ENCODE assay signal across 29 mouse cellular contexts in the genomic region with DNA sequence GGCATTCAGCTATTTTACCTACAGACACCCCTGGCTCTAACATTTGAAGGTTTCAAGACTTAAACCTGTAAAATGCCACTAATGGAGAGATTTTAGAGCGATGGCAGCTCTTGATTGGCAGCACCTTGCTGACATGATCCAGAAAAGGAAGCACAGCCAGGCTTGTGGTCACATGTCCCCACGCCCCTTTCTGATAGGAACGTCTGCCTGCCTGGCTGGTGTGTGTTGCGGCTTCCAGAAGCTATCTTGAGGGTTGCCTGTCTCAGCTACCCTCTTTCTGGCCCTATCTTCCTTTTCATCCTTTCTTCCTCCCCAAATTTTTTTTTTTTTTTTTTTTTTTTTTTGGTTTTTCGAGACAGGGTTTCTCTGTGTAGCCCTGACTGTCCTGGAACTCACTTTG.
DNase-seq lines count a peak whose midpoint lies in the region; ATAC-seq and TF ChIP-seq lines count a peak whose summit lies in the region.
"Had no signal": no experiment of that assay in that cellular context is flagged by ENCODE, and none has a peak within 500 bp of the region (broad histone marks: within the 10 kb centered on the region; RNA-seq: fewer than 3 reads in every experiment).

No protein-coding gene starts in this region.

- no peak overlapping the region for H3K27ac ChIP-seq in MEL (ENCODE audit: control insufficient read depth, low read depth, low read length)
- H3K27ac ChIP-seq in liver, embryonic 14.5 days: no peak overlapping the region
- H3K27ac ChIP-seq in intestine, embryonic 15.5 days: no peak overlapping the region
- H3K27ac ChIP-seq: forebrain, embryonic 15.5 days; kidney, postnatal 0 days; midbrain, embryonic 12.5 days; neural tube, embryonic 13.5 days; stomach, embryonic 15.5 days had no signal

- H3K4me2 ChIP-seq in liver, embryonic 14.5 days (ENCODE audit: low read depth): no peak overlapping the region
- no peak overlapping the region for H3K4me2 ChIP-seq in intestine, embryonic 15.5 days (replicated peaks)
- H3K4me2 ChIP-seq: forebrain, embryonic 15.5 days; midbrain, embryonic 12.5 days; neural tube, embryonic 13.5 days; stomach, embryonic 15.5 days had no signal

- 15% methylated on average over 4 of the region's 5 CpGs for WGBS in liver, embryonic 14.5 days (ENCODE audit: insufficient replicate concordance)
- 71% methylated on average over 5 of the region's 5 CpGs for WGBS in intestine, embryonic 15.5 days

- no peak overlapping the region for H3K4me3 ChIP-seq in MEL (ENCODE audit: control insufficient read depth in 1 of 2, insufficient read depth in 1 of 2, low read depth in 2 of 2, low read length in 2 of 2)
- no peak overlapping the region for H3K4me3 ChIP-seq in liver, embryonic 14.5 days (ENCODE audit: insufficient read depth in 1 of 2, low read depth in 2 of 2, low read length in 2 of 2)
- no peak overlapping the region for H3K4me3 ChIP-seq in intestine, embryonic 15.5 days (replicated peaks)
- H3K4me3 ChIP-seq: forebrain, embryonic 15.5 days; midbrain, embryonic 12.5 days; myocyte; neural tube, embryonic 13.5 days; stomach, embryonic 15.5 days had no signal

- peak; percentile 37 for DNase-seq in MEL (ENCODE audit: low read depth, low spot score)
- no peak for DNase-seq in liver, embryonic 14.5 days (ENCODE audit: low read depth in 3 of 3, low spot score in 3 of 3)
- DNase-seq in naive thymus-derived CD4-positive, alpha-beta T cell, adult 2 months (ENCODE audit: low read depth): peak; percentile 23
- no peak for DNase-seq in gastrocnemius, adult 18-20 months (ENCODE audit: low spot score)
- DNase-seq: adrenal gland, postnatal 10 days; cerebellum, adult 8-10 months; cerebellum, postnatal 25 days; gastrocnemius, postnatal 10 days; heart, postnatal 14 days; kidney, adult 8-10 months; kidney, postnatal 4 days; layer of hippocampus, postnatal 36 days; left cerebral cortex, postnatal 4 days; lung, adult 18-20 months; right cerebral cortex, postnatal 25 days; thymus, postnatal 4 days had no signal

- no peak for TF ChIP-seq RAD21 in MEL (IDR thresholded peaks at IDR 0.05; ENCODE audit: low read depth, low read length)

- TF ChIP-seq POLR2A in MEL (IDR thresholded peaks at IDR 0.05; ENCODE audit: control insufficient read depth in 1 of 2, insufficient read depth in 1 of 2, low read depth in 1 of 2, low read length in 2 of 2, poor library complexity in 1 of 2): no peak

- H3K79me2 ChIP-seq in MEL (ENCODE audit: control insufficient read depth, insufficient read depth, low read length, poor library complexity): no peaks in the 10 kb centered on the region

- H3K27me3 ChIP-seq in MEL (ENCODE audit: control insufficient read depth in 1 of 2, insufficient read depth in 2 of 2, low read length in 2 of 2): no peaks in the 10 kb centered on the region
- no peaks in the 10 kb centered on the region for H3K27me3 ChIP-seq in liver, embryonic 14.5 days (ENCODE audit: control insufficient read depth, insufficient read depth, low read length)
- no peaks in the 10 kb centered on the region for H3K27me3 ChIP-seq in intestine, embryonic 15.5 days (replicated peaks)
- H3K27me3 ChIP-seq: CH12.LX; midbrain, embryonic 12.5 days; neural tube, embryonic 13.5 days; Patski; stomach, embryonic 15.5 days had no signal

- 0 out of 4 replicates have a peak, but pooled peaks of 1 of the 2 experiments have one; percentile 9 for TF ChIP-seq EP300 in MEL (IDR thresholded peaks at IDR 0.05; ENCODE audit: low read depth in 1 of 2, low read length in 2 of 2)
- no peak for TF ChIP-seq EP300 in liver, embryonic 14.5 days (IDR thresholded peaks at IDR 0.05; ENCODE audit: low read depth)

- no peaks in the 10 kb centered on the region for H3K4me1 ChIP-seq in MEL (ENCODE audit: control insufficient read depth in 1 of 2, insufficient read depth in 2 of 2, low read length in 2 of 2)
- no peaks in the 10 kb centered on the region for H3K4me1 ChIP-seq in liver, embryonic 14.5 days (replicated peaks; ENCODE audit: control insufficient read depth in 2 of 2, insufficient read depth in 2 of 2, low read length in 1 of 2)
- H3K4me1 ChIP-seq in intestine, embryonic 15.5 days (replicated peaks): 0 out of 2 replicates have a peak, but pooled peaks cover 8% of the 10 kb centered on the region

- H3K36me3 ChIP-seq in MEL (ENCODE audit: control insufficient read depth in 1 of 2, insufficient read depth in 2 of 2, low read length in 2 of 2): no peaks in the 10 kb centered on the region
- no peaks in the 10 kb centered on the region for H3K36me3 ChIP-seq in liver, embryonic 14.5 days (replicated peaks; ENCODE audit: control insufficient read depth, insufficient read depth, low read depth)
- no peaks in the 10 kb centered on the region for H3K36me3 ChIP-seq in intestine, embryonic 15.5 days
- H3K36me3 ChIP-seq: forebrain, embryonic 15.5 days; midbrain, embryonic 12.5 days; neural tube, embryonic 13.5 days had no signal

- H3K9ac ChIP-seq in MEL (ENCODE audit: control insufficient read depth, low read depth, low read length, poor library complexity, severe bottlenecking): no peak overlapping the region
- no peak overlapping the region for H3K9ac ChIP-seq in liver, embryonic 14.5 days (replicated peaks)
- no peak overlapping the region for H3K9ac ChIP-seq in intestine, embryonic 15.5 days
- H3K9ac ChIP-seq: forebrain, embryonic 15.5 days; midbrain, embryonic 12.5 days; neural tube, embryonic 13.5 days; stomach, embryonic 15.5 days had no signal

- no peaks in the 10 kb centered on the region for H3K9me3 ChIP-seq in MEL (replicated peaks; ENCODE audit: insufficient read depth, low read length)
- no peaks in the 10 kb centered on the region for H3K9me3 ChIP-seq in liver, embryonic 14.5 days (ENCODE audit: control insufficient read depth, low read length)
- H3K9me3 ChIP-seq in intestine, embryonic 15.5 days: no peaks in the 10 kb centered on the region
- H3K9me3 ChIP-seq: forebrain, embryonic 15.5 days; midbrain, embryonic 12.5 days; neural tube, embryonic 13.5 days; stomach, embryonic 15.5 days had no signal

- ATAC-seq in common myeloid progenitor, adult 5-6 weeks (replicated peaks; ENCODE audit: low read depth, poor library complexity, severe bottlenecking): peak; percentile 98
- ATAC-seq in liver, embryonic 14.5 days (ENCODE audit: insufficient read depth): peak; percentile 51; the same call in 1 of the 2 replicates
- no peak for ATAC-seq in intestine, embryonic 15.5 days
- ATAC-seq: forebrain, embryonic 15.5 days; hindbrain, embryonic 16.5 days; intestine, embryonic 16.5 days; lung, postnatal 0 days; Patski had no signal

- TF ChIP-seq CTCF in MEL (IDR thresholded peaks at IDR 0.05 in 2 of 3, conservative IDR thresholded peaks at IDR 0.05 in 1 of 3; ENCODE audit: control insufficient read depth in 1 of 3, insufficient read depth in 1 of 3, low read depth in 2 of 3, low read length in 3 of 3, poor library complexity in 1 of 3, severe bottlenecking in 1 of 3): no peak
- TF ChIP-seq CTCF in liver, embryonic 14.5 days (IDR thresholded peaks at IDR 0.05; ENCODE audit: low read depth): no peak

TF ChIP-seq in MEL, 35 proteins besides CTCF, POLR2A, EP300 and RAD21:
- TF ChIP-seq POLR2AphosphoS5 (IDR thresholded peaks at IDR 0.05; ENCODE audit: borderline replicate concordance, low read depth, low read length) (no peak), TCF12 (IDR thresholded peaks at IDR 0.05; ENCODE audit: low read depth, low read length) (0 out of 2 replicates have a peak, but pooled peaks have one; percentile 9), MYB (IDR thresholded peaks at IDR 0.05; ENCODE audit: low read depth, low read length) (no peak), E2F4 (IDR thresholded peaks at IDR 0.05; ENCODE audit: borderline replicate concordance, low read depth, low read length) (no peak), ZNF384 (IDR thresholded peaks at IDR 0.05; ENCODE audit: low read depth, low read length) (peak; percentile 44; the same call in 1 of the 2 replicates), TAL1 (IDR thresholded peaks at IDR 0.05; ENCODE audit: low read length) (no peak; the same call in 1 of the 2 replicates), ZC3H11A (IDR thresholded peaks at IDR 0.05; ENCODE audit: low read depth, low read length) (no peak), SMC3 (IDR thresholded peaks at IDR 0.05; ENCODE audit: low read depth, low read length) (no peak)

Comparison
In these comparisons a context has a peak if more than half of its experiments do, and no peak if none do; other contexts are left out.
1. DNase-seq: peak in MEL (single experiment) and naive thymus-derived CD4-positive, alpha-beta T cell, adult 2 months (single experiment); none in liver, embryonic 14.5 days (0 of 3) and gastrocnemius, adult 18-20 months (single experiment).